Mouse (Mus musculus) ovary, postnatal 14 days (tissue): ENCODE data around the gene Cyp39a1.

ENCODE experiments used
- DNase-seq: peaks from one replicate; pipeline ENCODE4 v3.0.0; 2022; ENCODE audit warnings: low spot score

Gene Cyp39a1

GRCm38 (mm10) chr17:43684086-43684485, 16.9 kb downstream of the Cyp39a1 start:
- no peak for DNase-seq

- no peak for DNase-seq
Measured at GRCm38 (mm10) chr17:43684638-43685037, 17.4 kb downstream of the Cyp39a1 start.

- no peak for DNase-seq
Measured at GRCm38 (mm10) chr17:43689591-43689990, 22.4 kb downstream of the Cyp39a1 start.

GRCm38 (mm10) chr17:43698997-43699649, 31.9 kb downstream of the Cyp39a1 start:
- DNase-seq: peak; percentile 68

DNA sequence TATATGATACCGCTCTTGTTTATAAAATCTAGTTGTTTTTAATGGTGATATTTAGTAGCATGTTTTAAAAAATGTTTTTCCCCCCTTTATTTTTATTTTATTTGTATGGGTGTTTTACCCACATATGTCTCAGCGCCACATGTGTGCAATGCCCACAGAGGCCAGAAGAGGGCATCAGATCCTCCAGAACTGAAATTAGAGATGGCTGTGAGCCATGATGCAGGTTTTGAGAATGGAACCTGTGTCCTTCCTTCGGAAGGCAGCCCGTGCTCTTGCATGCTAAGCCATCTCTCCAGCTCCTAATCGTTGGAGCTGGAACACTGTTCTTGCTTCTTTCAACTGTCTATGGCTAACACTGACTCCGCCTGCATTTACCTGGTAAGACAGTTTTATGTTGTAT, 33.8 kb downstream of the Cyp39a1 start:
- peak; percentile 49 for DNase-seq

GRCm38 (mm10) chr17:43704216-43704930, 37.1 kb downstream of the Cyp39a1 start:
- DNase-seq: no peak

DNA sequence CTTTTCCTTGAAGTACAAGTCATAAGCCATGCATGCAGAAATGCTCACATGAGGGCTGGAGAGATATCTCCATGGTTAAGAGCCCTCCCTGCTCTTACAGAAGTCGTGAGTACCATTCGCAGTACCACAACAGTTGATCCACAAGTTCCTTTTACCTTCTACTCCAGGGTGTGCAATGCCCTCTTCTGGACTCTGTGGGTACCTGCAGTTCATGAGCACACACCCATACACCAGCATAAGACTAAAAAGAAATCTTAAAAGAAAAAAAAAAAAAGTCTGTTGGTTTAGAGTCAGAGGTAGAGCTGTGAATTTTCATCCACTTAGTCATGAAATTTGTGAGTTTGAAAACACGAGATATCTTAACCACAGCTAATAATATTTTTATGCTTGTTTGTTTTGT, 39.5 kb downstream of the Cyp39a1 start:
- no peak for DNase-seq

DNA sequence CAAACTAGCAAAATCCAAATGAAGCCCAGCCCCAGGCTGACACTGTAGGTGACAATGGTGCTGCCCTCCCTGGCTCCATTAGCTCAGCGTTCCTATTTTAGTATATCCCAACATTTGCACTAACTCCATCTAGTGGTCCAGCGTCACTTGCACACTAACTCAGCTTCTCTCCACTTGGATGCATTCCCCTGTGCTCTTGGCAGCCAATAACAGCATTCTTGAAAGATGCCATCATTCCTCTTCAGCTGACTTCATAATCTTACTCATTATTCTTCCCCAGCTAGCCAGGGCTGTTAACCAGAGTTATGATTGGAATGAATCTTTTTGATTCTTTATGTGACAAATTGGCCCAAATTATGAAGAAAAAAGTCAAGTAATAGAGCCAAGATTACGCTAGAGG, 40.0 kb downstream of the Cyp39a1 start:
- no peak for DNase-seq

DNA sequence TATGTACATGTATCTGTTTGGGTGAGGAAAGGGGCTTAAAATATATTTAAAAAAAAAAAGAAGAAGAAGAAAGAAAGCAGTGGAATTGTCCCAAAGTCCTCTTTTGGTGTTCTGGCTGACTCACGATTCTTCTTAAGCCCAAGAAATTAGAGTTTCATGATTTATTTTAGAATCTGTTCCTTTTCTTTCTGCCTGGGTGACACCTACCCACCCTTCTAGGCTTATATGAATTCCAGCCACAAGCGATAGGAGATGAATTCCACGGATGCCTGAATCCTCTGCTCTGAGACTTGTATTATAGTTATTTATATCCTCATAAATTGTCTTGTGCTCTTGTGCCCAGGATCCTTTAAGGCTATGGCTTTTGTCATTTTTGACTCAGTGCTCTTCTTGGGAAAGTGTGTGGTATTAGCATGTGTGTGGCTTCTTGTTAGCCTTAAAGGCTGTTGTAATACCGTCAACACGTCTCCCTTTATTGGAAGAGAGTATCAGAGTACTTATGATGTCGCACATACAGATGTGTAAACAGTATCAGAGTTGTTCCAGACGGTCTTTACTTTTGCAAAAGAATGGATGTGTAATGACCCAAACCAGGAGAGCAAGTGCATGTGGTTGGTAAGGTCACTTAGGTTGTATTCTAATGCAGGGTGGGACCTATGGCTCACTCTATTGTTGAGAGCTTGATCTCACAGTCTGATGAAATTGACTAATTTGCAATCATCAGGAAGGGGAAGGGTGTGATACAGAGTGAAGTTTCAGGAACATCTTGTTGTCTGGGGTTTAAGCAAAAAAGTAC, 44.5 kb downstream of the Cyp39a1 start:
- no peak for DNase-seq

DNA sequence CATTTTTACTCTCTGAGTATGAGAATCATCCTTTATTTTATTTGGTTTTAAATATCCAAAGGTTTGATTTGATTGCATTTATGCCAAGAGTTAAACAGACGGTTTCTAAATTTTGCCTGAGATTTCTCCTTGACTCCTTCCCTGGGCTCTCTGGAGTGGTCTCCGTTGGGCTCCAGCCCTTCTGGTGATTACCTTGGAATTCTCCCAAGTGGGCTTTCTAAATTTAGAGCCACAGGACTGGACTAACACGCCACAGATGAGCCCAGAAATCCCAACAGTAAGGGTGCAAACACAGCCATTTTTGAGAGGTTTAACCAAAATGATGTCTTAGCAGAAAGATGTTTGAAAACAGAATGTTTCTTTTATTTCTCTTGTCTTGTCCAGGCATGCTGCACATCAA, 47.0 kb downstream of the Cyp39a1 start:
- no peak for DNase-seq

GRCm38 (mm10) chr17:43716601-43717000, 49.4 kb downstream of the Cyp39a1 start:
- DNase-seq: no peak

- DNase-seq: no peak
Measured at GRCm38 (mm10) chr17:43719401-43719800, 52.2 kb downstream of the Cyp39a1 start.

GRCm38 (mm10) chr17:43724480-43724879, 57.3 kb downstream of the Cyp39a1 start:
- DNase-seq: no peak

GRCm38 (mm10) chr17:43731327-43731726, 64.1 kb downstream of the Cyp39a1 start:
- DNase-seq: no peak

- DNase-seq: no peak
Measured at GRCm38 (mm10) chr17:43731976-43732375, 64.8 kb downstream of the Cyp39a1 start.

DNA sequence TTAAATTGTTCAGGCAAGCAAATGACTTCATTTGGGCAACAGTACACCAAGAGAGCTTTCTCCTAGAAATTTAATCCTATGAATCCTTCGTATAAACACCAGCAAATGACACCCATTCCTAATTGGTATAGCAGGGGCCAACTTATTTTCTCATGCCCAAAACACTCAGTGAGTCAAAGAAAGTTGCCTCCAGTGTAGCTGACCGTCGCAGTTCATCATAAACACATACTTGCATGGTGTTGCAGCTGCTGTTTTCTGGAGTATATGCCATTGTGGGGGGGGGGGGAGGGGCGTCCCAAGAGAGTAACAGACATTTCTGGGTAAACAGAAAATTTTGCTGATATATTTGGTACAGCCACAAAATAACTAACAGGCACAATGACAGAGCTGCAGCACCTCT, 67.0 kb downstream of the Cyp39a1 start:
- DNase-seq: no peak

DNA sequence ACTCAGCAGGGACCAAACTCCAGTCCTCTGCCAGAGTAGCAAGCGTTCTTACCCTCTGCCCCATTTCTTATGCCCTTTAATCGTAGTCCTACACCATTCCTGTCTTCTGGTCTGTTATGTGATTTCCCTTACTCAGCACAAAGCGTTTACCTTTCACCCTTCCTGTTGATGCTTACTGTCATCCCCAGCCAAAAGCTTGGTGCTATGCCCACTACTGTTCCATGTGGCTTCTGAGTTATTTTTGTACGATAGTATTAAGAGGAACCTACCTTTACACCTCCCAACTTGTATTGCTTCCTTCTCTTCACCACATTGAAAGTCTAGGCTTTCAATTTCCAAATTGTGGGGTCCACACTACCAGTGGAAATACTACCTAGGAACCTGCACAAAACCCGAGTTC, 76.7 kb downstream of the Cyp39a1 start:
- DNase-seq: no peak

- no peak for DNase-seq
Measured at GRCm38 (mm10) chr17:43744425-43744824, 77.2 kb downstream of the Cyp39a1 start.

GRCm38 (mm10) chr17:43751146-43751545, 83.9 kb downstream of the Cyp39a1 start:
- DNase-seq: no peak

DNA sequence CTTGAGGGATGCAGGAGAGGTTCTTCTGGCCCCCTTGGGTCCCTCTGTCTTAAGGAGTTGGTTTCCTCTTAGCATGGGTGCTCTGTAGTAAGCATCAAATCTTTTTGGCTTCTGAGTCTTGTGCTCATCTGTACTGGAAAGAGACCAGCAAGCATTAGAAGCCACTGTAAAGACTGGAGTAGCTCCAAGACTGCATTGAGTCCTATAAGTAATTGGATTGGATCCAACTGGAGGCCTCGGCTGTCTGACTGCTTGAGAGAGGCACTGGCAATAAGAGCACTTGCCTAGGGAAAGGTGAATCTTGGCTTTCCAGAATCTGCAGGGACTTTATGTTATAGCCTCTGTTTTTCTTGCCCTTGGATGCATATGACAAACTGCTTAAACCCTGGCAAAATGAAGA, 85.6 kb downstream of the Cyp39a1 start:
- no peak for DNase-seq

GRCm38 (mm10) chr17:43754687-43755086, 87.5 kb downstream of the Cyp39a1 start:
- no peak for DNase-seq

DNA sequence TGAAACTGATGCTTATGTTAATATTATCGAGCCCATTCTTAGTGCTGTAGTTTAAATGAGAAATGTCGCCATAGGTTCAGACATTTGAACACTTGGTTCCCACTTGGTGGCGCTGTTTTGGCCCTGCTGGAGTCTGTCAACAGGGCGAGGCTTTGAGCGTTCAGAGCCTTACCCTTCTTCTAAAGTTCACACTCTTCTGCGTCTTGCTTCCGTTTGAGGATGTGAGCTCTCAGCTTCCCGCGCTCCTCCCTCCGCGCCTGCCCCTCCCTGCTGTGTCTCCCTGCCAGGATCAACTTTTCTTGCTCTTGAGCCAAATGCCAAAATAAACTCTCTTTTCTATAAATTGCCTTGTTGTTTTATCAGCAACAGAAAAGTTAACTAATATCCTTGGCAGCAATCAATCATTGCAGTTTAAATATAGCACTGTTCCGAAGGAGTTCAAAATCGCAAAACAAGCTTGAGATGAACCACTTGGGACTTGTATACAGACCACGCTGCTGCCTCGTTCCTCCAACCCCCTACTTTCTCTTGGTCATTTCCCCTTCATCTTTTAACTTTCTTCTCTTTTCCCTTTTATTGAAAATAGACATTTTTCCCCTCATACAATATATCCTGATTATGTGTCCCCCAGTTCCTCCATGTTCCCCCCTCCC, 91.5 kb downstream of the Cyp39a1 start:
- no peak for DNase-seq

DNA sequence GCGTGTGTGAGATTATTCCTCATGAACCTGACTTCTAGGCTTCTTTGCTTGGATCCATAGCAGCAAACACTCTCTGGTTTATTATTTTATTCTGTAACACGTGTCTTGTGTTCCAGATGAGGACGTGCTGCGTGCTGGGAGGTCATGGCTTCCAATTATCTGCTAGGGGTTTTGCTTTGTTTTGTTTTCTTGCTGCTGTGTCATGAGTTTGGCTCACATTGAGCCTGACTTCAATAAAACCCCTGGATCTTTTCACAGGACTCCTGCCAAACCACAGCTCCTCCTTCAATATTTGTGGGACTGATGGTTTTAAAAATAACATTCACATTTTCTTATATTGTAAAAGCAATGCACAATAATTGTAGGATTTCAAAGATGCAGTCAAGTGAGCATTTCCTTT, 117.3 kb downstream of the Cyp39a1 start:
- DNase-seq: no peak
